Mouse (Mus musculus) E14TG2a.4 (cell line): ENCODE measurements around the gene Ica1l.

Experiments
- CTCF ChIP-seq: conservative IDR thresholded peaks from 2 replicates; pipeline ENCODE4 v1.5.1; 2014; ENCODE audit warnings: low read length
- NANOG ChIP-seq: IDR thresholded peaks from 2 replicates; pipeline ENCODE4 v1.6.1; 2014; ENCODE audit warnings: borderline replicate concordance, low read length, mixed read lengths
- POU5F1 ChIP-seq: IDR thresholded peaks from 2 replicates; pipeline ENCODE4 v1.6.1; 2014; ENCODE audit warnings: low read length, borderline replicate concordance

- no peak for TF ChIP-seq CTCF
- no peak for TF ChIP-seq NANOG
- no peak for TF ChIP-seq POU5F1
These were observed 55.5 kb downstream of the Ica1l start for GRCm38 (mm10) chr1:59987399-59988040.
